Mouse (Mus musculus): ENCODE measurements around the gene Gm14459.
"Not testable (repeated sequence)": the region's sequence is repeated elsewhere in the genome, so short reads cannot be mapped to it uniquely, and the experiment has no call there.

The Gm14459 gene

GRCm38 (mm10) chrX:8524854-8525253 is at the start of gene Gm14459:
Gm14459 (minus strand) TSS chrX:8524954.
- no peak for DNase-seq (ENCODE audit: low read depth)

GRCm38 (mm10) chrX:8548155-8548554 is 23.4 kb upstream of the Gm14459 start, which contains the start of gene Ssxb6:
Ssxb6 (minus strand) TSS chrX:8548255.
- not testable (repeated sequence) for DNase-seq (ENCODE audit: low read depth)

Measured in NIH3T3 (cell line).